9 mouse cellular contexts compared by ENCODE assay signal in the genomic region with DNA sequence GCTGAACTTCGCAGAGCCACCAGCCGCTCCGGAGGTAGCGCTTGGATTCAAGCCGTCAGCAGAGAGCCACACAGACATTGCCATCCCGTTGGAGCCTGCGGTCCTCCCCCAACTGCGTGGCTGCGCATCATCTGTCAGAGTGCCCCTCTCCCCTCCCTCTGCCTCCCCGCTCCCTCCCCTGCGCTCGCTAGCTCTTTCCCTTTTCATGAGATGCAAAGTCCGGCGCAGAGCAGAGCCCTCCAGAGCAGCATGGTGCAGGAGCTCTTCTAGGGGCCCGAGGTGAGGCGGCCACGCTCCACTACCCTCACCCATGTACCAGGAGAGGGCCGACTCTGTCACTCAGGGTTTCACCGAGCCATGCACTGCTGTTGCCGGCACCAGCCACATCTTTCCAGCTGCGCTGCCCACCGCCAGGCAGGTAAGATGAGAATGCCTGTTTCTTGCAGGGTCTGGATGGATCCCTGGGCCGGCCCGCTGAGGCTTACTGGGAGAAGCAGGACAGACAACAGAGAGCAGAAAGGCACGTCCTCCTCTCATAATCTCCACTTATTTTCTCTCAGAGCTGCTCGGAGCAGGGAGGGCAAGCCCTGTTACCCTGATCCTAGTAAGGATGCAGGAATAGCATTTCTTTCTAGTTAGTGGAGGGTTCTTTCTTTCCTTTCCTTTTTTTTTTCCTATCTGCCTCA. TPM values are rescaled to one million over a fixed set of nuclear protein-coding genes. Genes with fewer than 3 reads are reported as not detected.
DNase-seq lines count a peak whose midpoint lies in the region; ATAC-seq and TF ChIP-seq lines count a peak whose summit lies in the region.
"Had no signal": no experiment of that assay in that cellular context is flagged by ENCODE, and none has a peak within 500 bp of the region (broad histone marks: within the 10 kb centered on the region; RNA-seq: fewer than 3 reads in every experiment).

A gene (plus strand): TSS at position 88 of the 686 bp plus-strand sequence.

- no peaks in the 10 kb centered on the region for H3K36me3 ChIP-seq in intestine, embryonic 16.5 days (ENCODE audit: control insufficient read depth, insufficient read depth, low read length)
- no peaks in the 10 kb centered on the region for H3K36me3 ChIP-seq in liver, postnatal 0 days (replicated peaks; ENCODE audit: insufficient read depth, low read length)

- no peak within 1 kb of the TSS for H3K27ac ChIP-seq in intestine, embryonic 16.5 days (ENCODE audit: low read length)
- no peak within 1 kb of the TSS for H3K27ac ChIP-seq in liver, postnatal 0 days (ENCODE audit: low read depth)

- no peak for TF ChIP-seq EP300 in liver, postnatal 0 days (IDR thresholded peaks at IDR 0.05; ENCODE audit: low read depth)

- peak; percentile 55 for ATAC-seq in intestine, embryonic 16.5 days
- peak; percentile 33 for ATAC-seq in liver, postnatal 0 days

- TF ChIP-seq CTCF in liver, postnatal 0 days (IDR thresholded peaks at IDR 0.05; ENCODE audit: low read depth): no peak

- peak within 1 kb of the TSS; percentile 55 for H3K4me2 ChIP-seq in intestine, embryonic 16.5 days (ENCODE audit: low read depth, low read length)
- H3K4me2 ChIP-seq in liver, postnatal 0 days (ENCODE audit: low read depth, low read length): peak within 1 kb of the TSS; percentile 49

- peaks cover 10% of the 10 kb centered on the region for H3K4me1 ChIP-seq in intestine, embryonic 16.5 days (ENCODE audit: control insufficient read depth, insufficient read depth, low read length)
- H3K4me1 ChIP-seq in liver, postnatal 0 days (ENCODE audit: insufficient read depth): no peaks in the 10 kb centered on the region

- no peaks in the 10 kb centered on the region for H3K9me3 ChIP-seq in intestine, embryonic 16.5 days (ENCODE audit: control insufficient read depth, low read length)
- H3K9me3 ChIP-seq in liver, postnatal 0 days (ENCODE audit: low read length): no peaks in the 10 kb centered on the region

- peak within 1 kb of the TSS; percentile 34 for H3K4me3 ChIP-seq in intestine, embryonic 16.5 days (ENCODE audit: low read length)
- peak within 1 kb of the TSS; percentile 13; the same call in 1 of the 2 replicates for H3K4me3 ChIP-seq in liver, postnatal 0 days (ENCODE audit: low read depth, low read length)

- DNase-seq in frontal cortex, adult 2 months (ENCODE audit: extremely low spot score in 1 of 2, low spot score in 1 of 2): peak in 1 of 2 experiments; percentile 58
- no peak for DNase-seq in frontal cortex, postnatal 10 days (ENCODE audit: low spot score in 2 of 2)
- peak; percentile 61 for DNase-seq in A20 (ENCODE audit: low read depth, low spot score)
- DNase-seq in embryo, embryonic 11 days: peak; percentile 77
- DNase-seq in liver, postnatal 0 days: peak; percentile 22
- DNase-seq in yolk sac, embryonic 10.5 days (ENCODE audit: low spot score): peak; percentile 22
- no peak for DNase-seq in thymus, adult 18-20 months

- peak within 1 kb of the TSS; percentile 52 for H3K9ac ChIP-seq in intestine, embryonic 16.5 days (ENCODE audit: low read depth, low read length)
- H3K9ac ChIP-seq in liver, postnatal 0 days (replicated peaks): 0 out of 2 replicates have a peak within 1 kb of the TSS, but pooled peaks have one; percentile 9

- WGBS in intestine, embryonic 16.5 days: 3% methylated on average over 26 of the region's 26 CpGs
- 3% methylated on average over 26 of the region's 26 CpGs for WGBS in liver, postnatal 0 days (ENCODE audit: insufficient replicate concordance)

- H3K27me3 ChIP-seq in intestine, embryonic 16.5 days (replicated peaks; ENCODE audit: control insufficient read depth, insufficient read depth, low read length): peaks cover 15% of the 10 kb centered on the region
- H3K27me3 ChIP-seq in liver, postnatal 0 days (ENCODE audit: insufficient read depth, low read length): peaks cover 16% of the 10 kb centered on the region; the same call in 1 of the 2 replicates

RNA-seq across cellular contexts. Expression of the gene that starts here (rescaled TPM):
- polyA plus RNA-seq in frontal cortex, adult 2 months (2012; rRNA removed): 32.9 and 38.2 TPM in 2 replicates
- 0.09 and 0.22 TPM in 2 replicates for polyA plus RNA-seq in intestine, embryonic 16.5 days (2015; fragmentation: Nextera tagmentation; extraction: Ambion mirVana)
- 0.05 TPM in 1 of 2 replicates, not detected in the other for polyA plus RNA-seq in liver, postnatal 0 days (2015; fragmentation: Nextera tagmentation; extraction: Ambion mirVana)
- polyA plus RNA-seq: gonadal fat pad, adult 2 months had no signal

Comparison
In these comparisons a context has a peak if more than half of its experiments do, and no peak if none do; other contexts are left out.
1. RNA of the gene that starts here (polyA plus RNA-seq): 32.9 to 38.2 TPM in frontal cortex, adult 2 months; 0.09 to 0.22 TPM in intestine, embryonic 16.5 days and 0.05 TPM in liver, postnatal 0 days; every median in the first group is over 10 times any median in the second.
2. Peak in ATAC-seq, H3K4me3 ChIP-seq, H3K9ac ChIP-seq and H3K4me2 ChIP-seq in intestine, embryonic 16.5 days; RNA of the gene not detected or under 1 TPM.
3. Peak in DNase-seq, ATAC-seq, H3K4me3 ChIP-seq, H3K9ac ChIP-seq and H3K4me2 ChIP-seq in liver, postnatal 0 days; RNA of the gene not detected or under 1 TPM.
4. DNase-seq: peak in A20 (single experiment), embryo, embryonic 11 days (single experiment) and yolk sac, embryonic 10.5 days (single experiment); none in frontal cortex, postnatal 10 days (0 of 2) and thymus, adult 18-20 months (0 of 2).